Mouse (Mus musculus) lung, postnatal 0 days (tissue): ENCODE data around the gene Gins2. TPM values are rescaled to one million over a fixed set of nuclear protein-coding genes. Genes with fewer than 3 reads are reported as not detected.

ENCODE experiments used
- ATAC-seq: fragments of 200-750 bp; cut with Nextera tagmentation; 2 replicates; pipeline ENCODE4 v1.8.0; 2017; ENCODE audit warnings: moderate library complexity
- DNase-seq: peaks from one replicate; pipeline ENCODE4 v3.0.0-alpha.2; 2016; ENCODE audit warnings: low spot score
- H3K27ac ChIP-seq: fragments of 300-500 bp; sonication (generic); 2 replicates; pipeline ENCODE4 v1.5.1; 2014; ENCODE audit warnings: antibody characterized with exemption, mild to moderate bottlenecking, low read length, mixed read lengths
- H3K27me3 ChIP-seq: fragments of 300-500 bp; sonication (generic); replicated peaks from 2 replicates; pipeline ENCODE4 v1.6.1; 2014; ENCODE audit warnings: low read length, mixed read lengths; ENCODE audit not compliant: insufficient read depth
- H3K36me3 ChIP-seq: fragments of 300-500 bp; sonication (generic); 2 replicates; pipeline ENCODE4 v1.6.1; 2014; ENCODE audit warnings: low read length, mixed read lengths; ENCODE audit not compliant: insufficient read depth
- H3K4me1 ChIP-seq: fragments of 300-500 bp; sonication (generic); 2 replicates; pipeline ENCODE4 v1.6.1; 2014; ENCODE audit warnings: antibody characterized with exemption, low read depth, low read length, mixed read lengths; ENCODE audit not compliant: insufficient read depth
- H3K4me2 ChIP-seq: fragments of 300-500 bp; sonication (generic); replicated peaks from 2 replicates; pipeline ENCODE4 v1.6.1; 2014; ENCODE audit warnings: low read depth, mild to moderate bottlenecking, low read length, moderate library complexity, mixed read lengths
- H3K4me3 ChIP-seq: fragments of 300-500 bp; sonication (generic); 2 replicates; pipeline ENCODE4 v1.5.1; 2014; ENCODE audit warnings: low read depth, low read length
- H3K9ac ChIP-seq: fragments of 300-500 bp; sonication (generic); replicated peaks from 2 replicates; pipeline ENCODE4 v1.6.1; 2014; ENCODE audit warnings: low read depth, mild to moderate bottlenecking
- H3K9me3 ChIP-seq: fragments of 300-500 bp; sonication (generic); 2 replicates; pipeline ENCODE4 v1.6.1; 2016; ENCODE audit warnings: low read length, mixed read lengths
- CTCF ChIP-seq: IDR thresholded peaks from 2 replicates; pipeline ENCODE4 v1.5.1; 2016; ENCODE audit warnings: antibody characterized with exemption, mild to moderate bottlenecking
- EP300 ChIP-seq: IDR thresholded peaks from 2 replicates; pipeline ENCODE4 v1.6.1; 2016; ENCODE audit warnings: antibody characterized with exemption, mild to moderate bottlenecking, control low read depth
- WGBS: fragments of 180-500 bp; shearing (Covaris S2); extraction: QIAGEN DNeasy Blood & Tissue Kit; methylation state at CpG from one replicate; pipeline ENCODE4 v1.1.7; 2014; 5-methylcytosine and 5-hydroxymethylcytosine counted together
- polyA plus RNA-seq: library from polyadenylated mRNA; unstranded; fragments of >200 nt; fragmentation: Nextera tagmentation; extraction: Ambion mirVana; gene quantifications from 2 replicates; pipeline ENCODE4 v1.2.1, GENCODE M21; 2015

Gene Gins2
- polyA plus RNA-seq, 1 experiment from 2014 or later = 10.9 TPM

DNA sequence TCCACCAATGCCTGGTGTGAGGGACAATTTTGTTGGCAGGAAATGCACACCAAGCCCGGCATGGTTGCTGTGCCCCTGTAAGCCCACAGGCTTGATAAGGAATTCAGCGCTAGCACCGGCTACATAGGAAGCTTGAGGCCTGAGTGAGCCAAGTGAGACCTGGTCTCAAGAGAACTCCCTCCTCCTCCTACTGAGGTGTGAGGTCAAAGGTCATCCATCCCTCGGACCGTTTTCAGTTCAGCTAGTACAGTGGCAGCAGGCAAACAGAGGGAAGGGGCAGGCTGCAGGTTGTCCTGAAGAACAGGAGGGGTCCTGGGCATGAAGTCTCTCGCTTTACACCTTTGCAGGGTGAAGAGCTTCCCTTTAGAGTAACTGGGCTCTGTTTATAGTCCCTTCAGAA is 41.7 kb upstream of the Gins2 start:
- DNase-seq (no peak), ATAC-seq (no peak)
- Histone ChIP-seq H3K9me3 (no peaks in the 10 kb centered on the region), H3K4me2 (no peak overlapping the region), H3K27me3 (0 out of 2 replicates have a peak, but pooled peaks cover 8% of the 10 kb centered on the region), H3K4me3 (no peak overlapping the region), H3K36me3 (no peaks in the 10 kb centered on the region), H3K9ac (no peak overlapping the region), H3K27ac (no peak overlapping the region), H3K4me1 (no peaks in the 10 kb centered on the region)
- WGBS = 44% methylated on average over 6 of the region's 6 CpGs
- TF ChIP-seq EP300 (no peak), CTCF (no peak)

DNA sequence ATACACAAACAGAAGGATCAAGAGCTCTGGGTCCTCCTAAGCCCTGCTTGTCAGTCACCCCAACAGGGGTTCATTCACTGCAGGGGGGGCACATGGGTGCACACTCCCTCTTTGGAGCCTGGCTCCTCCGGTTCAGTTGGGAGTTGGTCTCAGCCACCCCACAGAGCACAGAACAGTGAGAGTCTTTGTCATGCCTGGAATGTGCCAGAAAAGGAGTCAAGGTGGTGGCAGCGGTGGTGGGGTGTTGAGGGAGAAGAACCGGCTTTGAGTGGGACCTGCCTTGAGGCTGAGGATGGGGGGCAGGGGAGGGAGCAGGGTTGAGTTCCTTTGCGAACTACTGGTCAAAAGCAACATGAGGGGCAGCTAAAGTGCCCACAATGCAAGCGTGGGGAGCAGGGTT is 40.9 kb upstream of the Gins2 start:
- DNase-seq (no peak), ATAC-seq (no peak)
- TF ChIP-seq EP300 = no peak
- no peak for TF ChIP-seq CTCF
- H3K9me3 ChIP-seq = no peaks in the 10 kb centered on the region
- 0 out of 2 replicates have a peak, but pooled peaks cover 8% of the 10 kb centered on the region for H3K27me3 ChIP-seq
- 31% methylated on average over 5 of the region's 5 CpGs for WGBS
- H3K27ac ChIP-seq = no peak overlapping the region
- no peaks in the 10 kb centered on the region for H3K4me1 ChIP-seq
- H3K4me3 ChIP-seq = no peak overlapping the region
- H3K9ac ChIP-seq = no peak overlapping the region
- no peak overlapping the region for H3K4me2 ChIP-seq
- H3K36me3 ChIP-seq = no peaks in the 10 kb centered on the region

DNA sequence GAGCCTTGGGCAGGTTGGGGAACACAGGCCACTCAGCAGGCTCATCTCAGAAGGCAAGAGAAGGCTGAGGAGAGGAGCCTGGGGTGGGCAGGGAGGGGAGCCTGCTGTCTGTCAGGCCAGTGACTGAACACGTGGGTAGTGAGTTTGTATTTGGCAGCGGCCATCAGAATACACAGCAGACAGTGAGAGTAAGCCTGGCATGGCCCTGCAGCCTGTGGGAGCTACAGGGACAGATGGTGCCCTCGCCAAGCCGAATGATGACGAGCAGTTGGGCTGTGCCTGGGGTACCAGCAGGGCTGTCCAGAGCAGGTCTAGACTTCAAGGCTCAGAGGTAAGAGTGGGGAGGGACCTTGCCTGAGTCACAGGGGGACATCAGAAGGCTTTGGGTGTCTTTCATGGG is 38.2 kb upstream of the Gins2 start:
- no peaks in the 10 kb centered on the region for H3K27me3 ChIP-seq
- no peak overlapping the region for H3K9ac ChIP-seq
- 90% methylated on average over 5 of the region's 5 CpGs for WGBS
- H3K4me2 ChIP-seq = no peak overlapping the region
- DNase-seq = no peak
- no peak for ATAC-seq
- TF ChIP-seq CTCF = no peak
- no peak for TF ChIP-seq EP300
- no peaks in the 10 kb centered on the region for H3K36me3 ChIP-seq
- no peaks in the 10 kb centered on the region for H3K9me3 ChIP-seq
- no peaks in the 10 kb centered on the region for H3K4me1 ChIP-seq
- H3K4me3 ChIP-seq = no peak overlapping the region
- no peak overlapping the region for H3K27ac ChIP-seq

DNA sequence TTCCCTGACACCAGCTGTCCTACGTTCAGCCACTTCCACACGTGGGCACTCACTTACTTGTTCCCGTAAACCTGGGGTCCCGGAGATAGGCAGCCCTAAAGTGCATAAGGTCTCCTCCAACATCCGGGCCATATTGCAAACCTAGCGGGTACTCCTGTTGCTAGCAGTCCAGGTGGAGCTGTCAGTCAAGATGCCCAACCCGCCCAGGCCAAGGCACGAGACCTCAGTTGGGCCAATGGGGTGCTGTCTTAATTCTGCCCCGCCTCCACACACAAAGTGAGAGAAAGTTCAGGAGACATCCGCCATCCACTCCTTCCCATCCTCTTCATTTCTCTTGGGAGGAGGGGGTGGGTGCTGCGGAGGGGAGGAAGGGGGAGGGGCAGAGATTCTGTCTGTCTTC is 37.4 kb upstream of the Gins2 start:
- no peak for ATAC-seq
- TF ChIP-seq EP300 = no peak
- TF ChIP-seq CTCF = no peak
- DNase-seq = no peak
- H3K9me3 ChIP-seq = no peaks in the 10 kb centered on the region
- H3K4me3 ChIP-seq = no peak overlapping the region
- H3K27ac ChIP-seq = no peak overlapping the region
- WGBS = 71% methylated on average over 11 of the region's 11 CpGs
- no peaks in the 10 kb centered on the region for H3K4me1 ChIP-seq
- H3K4me2 ChIP-seq = no peak overlapping the region
- no peaks in the 10 kb centered on the region for H3K27me3 ChIP-seq
- H3K36me3 ChIP-seq = no peaks in the 10 kb centered on the region
- no peak overlapping the region for H3K9ac ChIP-seq

DNA sequence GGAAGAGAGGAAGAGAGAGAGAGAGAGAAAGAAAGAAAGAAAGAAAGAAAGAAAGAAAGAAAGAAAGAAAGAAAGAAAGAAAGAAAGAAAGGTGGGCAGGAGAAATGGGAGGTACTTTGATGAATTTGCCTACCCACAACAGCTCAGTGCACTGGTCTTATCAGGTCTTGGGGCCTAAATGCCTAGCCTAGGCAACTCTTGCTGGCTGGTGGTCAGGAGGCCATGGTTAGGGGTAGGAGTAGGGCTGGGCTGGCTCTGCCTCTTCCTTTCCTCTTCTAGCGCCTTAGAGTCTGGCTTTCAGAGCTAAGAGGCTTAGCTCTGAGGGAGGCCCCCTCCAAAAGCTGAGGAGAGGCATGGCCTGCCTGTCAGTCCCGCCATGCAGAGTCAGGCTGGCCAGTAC is 34.5 kb upstream of the Gins2 start:
- no peak overlapping the region for H3K4me3 ChIP-seq
- ATAC-seq = no peak
- TF ChIP-seq CTCF = no peak
- no peak for TF ChIP-seq EP300
- H3K9ac ChIP-seq = no peak overlapping the region
- H3K4me1 ChIP-seq = no peaks in the 10 kb centered on the region
- 56% methylated on average over 2 of the region's 2 CpGs for WGBS
- no peak overlapping the region for H3K4me2 ChIP-seq
- H3K9me3 ChIP-seq = no peaks in the 10 kb centered on the region
- H3K27ac ChIP-seq = no peak overlapping the region
- no peaks in the 10 kb centered on the region for H3K27me3 ChIP-seq
- DNase-seq = no peak
- H3K36me3 ChIP-seq = no peaks in the 10 kb centered on the region

DNA sequence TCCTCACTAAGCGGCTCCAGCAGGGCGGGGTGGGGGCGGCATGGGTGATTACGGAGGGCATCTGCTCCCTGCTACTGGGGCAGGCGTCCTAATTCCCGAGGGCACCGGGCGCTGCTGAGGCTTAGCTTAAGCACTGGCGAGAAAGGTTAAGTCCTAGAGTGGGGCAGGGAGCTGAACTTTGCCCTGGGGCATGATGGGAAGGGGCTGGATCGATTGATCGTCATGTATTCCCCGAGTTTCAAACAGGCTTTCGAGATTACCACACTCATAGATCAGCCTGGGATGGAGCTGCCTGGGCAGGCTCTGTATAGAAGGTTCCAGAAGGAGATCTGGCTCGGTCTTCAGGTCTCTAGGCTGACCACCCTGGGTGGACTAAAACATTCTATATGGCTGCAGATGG is 33.1 kb upstream of the Gins2 start:
- Histone ChIP-seq H3K9me3 (no peaks in the 10 kb centered on the region), H3K4me2 (no peak overlapping the region), H3K36me3 (no peaks in the 10 kb centered on the region), H3K4me1 (no peaks in the 10 kb centered on the region), H3K27ac (no peak overlapping the region), H3K27me3 (no peaks in the 10 kb centered on the region), H3K9ac (no peak overlapping the region), H3K4me3 (no peak overlapping the region)
- DNase-seq (no peak), ATAC-seq (no peak)
- WGBS = 71% methylated on average over 14 of the region's 14 CpGs
- TF ChIP-seq CTCF (no peak), EP300 (no peak)

DNA sequence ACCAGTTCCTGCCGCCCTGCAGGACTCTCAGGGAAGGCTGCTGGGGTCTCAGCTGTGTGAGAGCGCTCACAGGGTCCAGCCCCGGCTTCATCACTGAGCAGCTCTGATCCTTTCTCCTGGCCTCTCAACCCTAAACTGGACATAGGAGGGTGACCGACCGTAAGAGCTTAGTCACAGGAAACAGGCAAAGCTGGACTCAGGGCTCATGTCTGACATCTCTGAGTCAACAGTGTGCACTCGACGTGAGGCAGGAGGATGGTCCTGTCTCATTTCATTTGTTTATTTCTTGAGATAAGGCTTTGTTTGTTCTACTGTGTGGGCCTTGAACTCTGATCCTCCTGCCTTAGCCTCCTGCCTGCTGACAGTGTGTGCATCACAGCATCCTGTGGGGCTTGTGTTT is 31.3 kb upstream of the Gins2 start:
- H3K27me3 ChIP-seq = no peaks in the 10 kb centered on the region
- ATAC-seq = no peak
- H3K4me3 ChIP-seq = no peak overlapping the region
- WGBS = 43% methylated on average over 7 of the region's 7 CpGs
- H3K27ac ChIP-seq = no peak overlapping the region
- H3K9ac ChIP-seq = no peak overlapping the region
- no peaks in the 10 kb centered on the region for H3K4me1 ChIP-seq
- H3K9me3 ChIP-seq = no peaks in the 10 kb centered on the region
- no peak for TF ChIP-seq CTCF
- no peaks in the 10 kb centered on the region for H3K36me3 ChIP-seq
- DNase-seq = no peak
- no peak overlapping the region for H3K4me2 ChIP-seq
